Mouse (Mus musculus) thymus, postnatal 25 days (tissue): ENCODE measurements around the gene Osbp2.

Experiments
- DNase-seq: peaks from one replicate; pipeline ENCODE4 v3.0.0; 2022

Osbp2 gene

DNA sequence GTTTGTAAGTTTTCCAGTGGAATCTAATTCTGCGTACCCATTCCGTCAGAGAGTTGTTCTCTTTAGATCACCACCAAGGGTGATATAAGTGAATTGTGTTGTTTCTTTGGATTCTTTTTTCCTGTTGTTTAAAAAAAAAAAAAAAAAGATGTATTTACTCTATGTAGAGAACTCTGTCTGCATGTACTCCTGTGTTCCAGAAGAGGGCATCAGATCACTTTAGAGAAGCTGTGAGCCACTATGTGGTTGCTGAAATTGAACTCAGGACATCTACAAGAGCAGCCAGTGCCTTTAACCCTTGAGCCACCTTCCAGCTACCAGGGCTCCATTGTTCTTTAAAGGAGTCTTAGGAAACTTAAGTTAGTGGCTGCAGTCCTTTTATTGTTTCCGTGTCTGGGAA, 166.3 kb downstream of the Osbp2 start:
- DNase-seq: no peak

DNA sequence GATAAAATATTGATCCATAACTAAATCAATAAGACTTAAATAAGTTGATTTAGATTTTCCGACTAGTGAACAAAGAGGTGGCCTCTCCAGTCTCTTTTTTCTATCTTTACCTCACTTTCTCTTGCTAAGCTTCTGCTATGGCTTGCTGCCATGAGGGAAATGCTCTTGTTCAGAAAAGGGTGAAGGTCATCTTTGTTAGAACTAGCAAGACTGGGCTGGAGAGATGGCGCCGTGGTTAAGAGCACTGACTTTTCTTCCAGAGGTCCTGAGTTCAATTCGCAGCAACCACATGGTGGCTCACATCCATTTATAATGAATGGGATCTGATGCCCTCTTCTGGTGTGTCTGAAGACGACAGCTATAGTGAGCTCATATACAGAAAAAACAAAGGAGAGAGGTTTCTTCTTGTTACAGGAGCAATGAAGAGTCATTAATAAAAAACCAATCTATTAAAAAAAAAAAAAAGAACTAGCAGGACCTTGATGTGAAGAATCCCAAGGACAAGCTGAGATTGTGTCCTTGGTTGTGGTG, 167.6 kb downstream of the Osbp2 start:
- no peak for DNase-seq

DNA sequence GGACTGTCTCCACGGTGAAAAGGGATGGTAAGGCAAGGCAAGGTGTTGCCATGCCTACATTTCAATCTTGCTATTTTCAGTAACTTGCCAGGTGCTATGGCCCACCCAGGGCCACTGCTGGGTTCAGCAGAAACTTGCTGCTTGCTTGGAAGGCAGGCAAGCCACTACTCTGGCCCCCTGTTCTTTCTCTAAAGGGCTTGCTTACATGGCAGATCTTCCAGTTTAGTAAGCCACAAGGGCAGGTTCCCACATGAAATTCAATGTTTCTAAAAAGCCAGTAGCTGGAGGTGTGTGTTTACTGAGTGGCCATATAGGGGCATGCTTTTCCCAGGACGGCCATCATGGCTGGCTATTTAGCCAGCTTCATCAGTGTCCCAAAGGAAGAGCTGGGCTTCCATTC, 172.0 kb downstream of the Osbp2 start:
- no peak for DNase-seq

DNA sequence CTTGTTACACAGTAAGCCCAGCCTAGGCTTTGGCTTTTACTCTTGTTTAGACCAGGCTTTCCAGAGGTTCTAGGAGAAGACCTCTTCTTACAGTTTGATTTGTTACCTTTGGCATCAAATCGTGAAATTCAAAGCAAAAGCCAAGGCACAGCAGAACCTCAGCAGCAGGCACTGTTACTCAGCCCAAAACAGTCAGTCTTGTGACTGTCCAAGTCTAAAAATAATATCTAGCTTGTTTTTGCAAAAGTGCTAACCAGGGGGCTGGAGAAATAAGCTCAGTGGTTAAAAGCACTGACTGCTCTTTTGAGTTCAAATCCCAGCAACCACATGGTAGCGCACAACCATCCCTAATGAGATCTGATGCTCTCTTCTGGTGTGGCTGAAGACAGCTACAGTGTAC, 176.8 kb downstream of the Osbp2 start:
- no peak for DNase-seq

DNA sequence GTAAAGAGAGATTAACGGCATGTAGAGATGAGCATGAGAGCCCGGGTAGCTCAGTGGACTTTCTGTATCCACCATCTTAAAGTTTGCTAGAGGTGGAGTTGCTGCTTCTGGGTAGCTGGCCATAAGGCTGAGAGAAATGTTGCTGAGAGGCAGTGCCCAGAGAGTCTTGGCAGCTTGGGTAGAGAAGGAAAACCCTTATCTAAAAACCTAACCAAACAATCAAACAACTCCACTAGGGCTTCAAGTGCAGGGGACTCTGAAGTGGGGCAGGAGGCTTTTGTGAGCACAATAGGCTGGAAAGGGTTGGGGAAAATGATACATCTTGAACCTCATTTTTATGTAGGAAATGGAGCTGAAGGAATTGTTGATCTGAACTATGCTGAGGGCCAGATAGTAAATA, 177.4 kb downstream of the Osbp2 start:
- no peak for DNase-seq

DNA sequence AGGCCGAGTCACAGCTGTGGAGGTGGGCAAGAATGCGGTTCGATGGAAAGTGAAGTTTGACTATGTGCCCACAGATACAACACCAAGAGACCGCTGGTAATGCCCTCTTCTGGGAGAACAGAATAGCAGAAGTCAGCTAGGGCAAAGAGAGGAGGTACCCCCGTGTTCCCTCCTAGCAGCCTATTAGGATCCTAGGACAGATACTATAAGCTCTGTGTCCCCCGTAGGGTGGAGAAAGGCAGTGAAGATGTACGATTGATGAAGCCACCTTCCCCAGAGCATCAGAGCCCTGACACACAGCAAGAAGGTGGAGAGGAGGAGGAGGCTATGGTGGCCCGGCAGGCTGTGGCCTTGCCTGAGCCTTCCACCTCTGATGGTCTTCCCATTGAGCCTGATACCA, 178.3 kb downstream of the Osbp2 start:
- DNase-seq: no peak

DNA sequence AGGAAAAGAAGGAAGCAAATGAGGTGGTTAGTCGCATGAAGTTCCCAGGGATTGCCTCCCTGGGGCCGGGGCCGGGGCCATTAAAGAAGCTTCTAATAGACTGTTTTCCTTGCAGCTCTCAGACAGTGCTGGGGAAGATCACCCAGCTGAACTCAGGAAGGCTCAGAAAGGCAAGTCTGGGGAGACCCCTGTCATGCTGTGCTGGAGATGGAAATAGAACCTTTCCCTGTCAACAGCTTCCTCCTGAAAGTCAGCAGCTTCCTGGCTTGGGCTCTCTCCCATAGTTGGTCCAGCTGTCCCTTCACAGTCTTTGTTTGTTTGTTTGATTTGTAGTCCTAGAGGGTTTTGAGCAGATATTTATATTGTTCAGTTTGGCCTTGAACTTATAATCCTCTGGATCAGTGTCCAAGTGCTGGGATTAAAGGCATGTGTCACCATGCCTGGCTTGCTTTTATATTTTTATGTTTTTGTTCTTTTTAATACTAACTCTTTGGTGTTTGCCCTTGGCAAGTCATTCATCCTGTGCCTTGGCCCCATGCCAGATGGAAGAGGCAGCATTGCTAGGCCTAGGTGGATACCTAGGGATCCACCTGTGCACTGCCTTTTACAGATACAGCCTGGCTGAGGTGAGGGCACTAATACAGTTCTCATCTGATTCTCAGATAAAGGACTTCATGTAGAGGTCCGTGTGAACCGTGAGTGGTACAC, 178.8 kb downstream of the Osbp2 start:
- no peak for DNase-seq

DNA sequence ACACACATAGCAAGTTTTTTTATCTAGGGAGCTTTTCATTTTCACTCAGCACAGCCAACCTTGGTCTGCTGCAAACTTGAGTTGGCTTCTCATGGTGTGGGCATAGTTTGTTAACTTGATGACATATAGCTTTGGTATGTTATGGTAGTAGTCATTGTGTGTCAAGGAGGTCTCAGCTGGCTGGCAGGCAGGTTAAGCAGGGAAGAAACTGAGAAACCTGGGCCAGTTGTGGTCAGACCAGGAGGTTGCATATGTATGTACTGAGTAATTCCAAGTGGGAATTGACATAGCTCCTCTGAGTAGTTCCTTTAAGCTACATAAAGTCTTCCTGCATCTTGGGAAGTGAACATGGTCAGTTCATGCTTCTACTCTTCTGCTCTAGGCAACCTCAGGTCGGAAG, 179.5 kb downstream of the Osbp2 start:
- DNase-seq: no peak

DNA sequence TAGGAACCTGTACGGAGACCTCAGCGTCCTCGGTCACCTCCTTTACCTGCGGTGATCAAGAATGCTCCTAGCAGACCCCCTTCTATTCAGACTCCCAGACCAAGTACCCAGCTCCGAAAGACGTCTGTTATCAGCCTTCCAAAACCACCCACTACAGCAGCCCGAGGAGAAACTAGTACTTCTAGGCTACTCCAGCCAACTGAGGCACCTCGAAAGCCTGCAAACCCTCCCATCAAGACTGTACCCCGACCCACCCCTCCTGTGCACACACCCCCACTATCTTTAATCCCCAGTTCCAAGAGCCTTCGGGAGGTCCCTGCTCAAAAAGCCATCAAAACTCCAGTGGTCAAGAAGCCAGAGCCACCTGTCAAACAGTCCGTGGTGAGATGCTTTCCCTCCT, 180.0 kb downstream of the Osbp2 start:
- no peak for DNase-seq

DNA sequence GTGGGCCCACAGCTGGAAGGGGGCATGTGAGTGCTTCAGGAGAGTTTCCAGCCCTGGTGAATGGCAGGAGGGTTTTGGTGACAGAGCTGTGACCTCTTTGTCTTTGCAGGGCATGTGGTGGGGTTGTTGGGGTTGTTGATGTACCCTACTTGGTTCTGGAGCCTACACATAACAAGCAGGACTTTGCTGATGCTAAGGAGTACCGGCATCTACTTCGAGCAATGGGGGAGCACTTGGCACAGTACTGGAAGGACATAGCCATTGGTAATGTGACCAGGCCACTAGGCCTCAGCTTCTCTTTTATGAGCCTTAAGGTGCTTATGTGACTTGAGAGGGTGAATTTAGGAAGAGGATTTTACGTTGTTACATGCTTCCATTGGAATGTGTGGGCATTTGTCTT, 183.9 kb downstream of the Osbp2 start:
- no peak for DNase-seq

DNA sequence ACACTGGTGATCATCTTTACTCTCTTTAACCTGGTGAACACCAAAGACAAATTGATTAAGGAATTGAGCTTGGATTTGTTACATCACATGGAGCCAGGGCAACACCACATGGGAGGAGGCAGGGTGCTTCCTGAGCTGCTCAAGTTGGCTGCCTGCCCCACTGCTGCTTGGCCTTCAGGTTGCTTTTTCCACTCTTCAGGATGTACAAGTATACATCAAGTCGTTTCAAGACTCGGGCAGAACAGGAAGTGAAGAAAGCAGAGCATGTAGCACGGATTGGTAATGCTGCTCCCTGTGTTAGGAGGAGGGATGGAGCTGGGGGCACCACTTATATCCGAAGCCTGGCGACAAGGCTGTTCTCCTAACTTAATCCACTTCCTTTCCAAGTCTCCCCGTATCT, 186.5 kb downstream of the Osbp2 start:
- DNase-seq: no peak

DNA sequence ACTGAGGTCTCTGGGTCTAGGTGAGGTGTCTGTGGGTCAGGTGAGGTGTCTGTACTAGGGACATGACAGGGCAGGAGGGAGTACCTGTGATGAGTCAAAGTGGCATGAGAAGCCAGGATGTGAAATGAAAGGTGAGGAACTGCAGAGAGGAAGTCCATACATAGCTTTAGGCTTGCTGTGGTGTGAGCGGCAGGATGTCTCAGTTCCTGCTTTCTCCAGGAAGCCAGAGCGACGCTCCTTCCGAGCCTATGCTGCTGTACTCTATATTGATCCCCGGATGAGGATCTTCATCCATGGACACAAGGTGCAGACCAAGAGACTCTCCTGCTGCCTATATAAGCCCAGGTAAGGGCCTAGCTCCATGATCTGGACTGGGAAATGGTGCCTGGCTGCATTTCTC, 187.3 kb downstream of the Osbp2 start:
- DNase-seq: no peak

DNA sequence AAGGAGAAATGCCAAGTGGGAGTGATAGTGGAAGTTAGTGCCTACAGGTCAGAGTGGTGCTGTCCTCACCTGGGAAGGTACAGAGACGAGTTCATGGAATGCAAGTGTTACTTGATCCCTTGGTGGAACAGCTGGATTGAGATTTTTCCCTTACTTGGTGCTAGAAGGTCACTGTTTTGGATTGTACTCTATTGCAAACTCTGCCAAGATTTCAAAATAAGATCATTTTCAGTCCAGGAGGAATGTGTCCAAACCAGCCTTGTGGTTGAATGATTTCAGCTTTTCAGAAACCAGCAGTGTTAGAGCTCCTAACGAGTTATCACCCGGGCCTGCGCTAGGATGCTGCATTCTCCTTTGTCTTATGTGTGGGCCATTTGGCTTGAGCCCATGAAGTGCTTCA, 189.2 kb downstream of the Osbp2 start:
- DNase-seq: no peak

DNA sequence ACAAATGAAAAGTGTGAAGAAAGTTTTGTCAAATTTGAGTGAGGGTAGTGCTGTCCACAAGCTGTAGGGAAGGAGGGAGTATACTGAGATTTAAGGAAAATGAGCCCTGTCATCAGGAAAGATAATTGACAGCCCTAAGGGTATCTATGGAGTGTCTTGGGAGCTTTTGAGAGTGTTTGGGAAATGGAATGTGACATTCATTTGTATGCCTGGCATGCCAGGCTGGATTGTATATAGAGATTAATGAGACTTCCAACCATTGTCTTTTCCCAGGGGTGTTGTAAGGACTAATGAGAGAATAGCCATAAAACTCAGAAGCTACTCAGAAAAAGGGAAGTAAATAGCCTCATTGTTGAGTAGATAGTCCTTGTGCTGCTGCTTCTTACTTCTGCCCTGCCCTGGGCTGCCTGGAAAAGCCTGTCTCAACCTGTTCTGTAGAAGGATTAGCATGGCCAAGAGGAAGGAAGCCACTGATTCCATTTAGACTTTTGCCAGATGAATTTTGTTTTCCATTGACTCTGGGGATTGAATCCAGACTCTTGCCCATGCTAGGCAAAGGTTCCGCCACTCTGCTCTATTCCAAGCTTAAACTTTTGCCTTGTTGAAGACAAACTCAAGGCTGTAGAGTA, 192.6 kb downstream of the Osbp2 start:
- no peak for DNase-seq

DNA sequence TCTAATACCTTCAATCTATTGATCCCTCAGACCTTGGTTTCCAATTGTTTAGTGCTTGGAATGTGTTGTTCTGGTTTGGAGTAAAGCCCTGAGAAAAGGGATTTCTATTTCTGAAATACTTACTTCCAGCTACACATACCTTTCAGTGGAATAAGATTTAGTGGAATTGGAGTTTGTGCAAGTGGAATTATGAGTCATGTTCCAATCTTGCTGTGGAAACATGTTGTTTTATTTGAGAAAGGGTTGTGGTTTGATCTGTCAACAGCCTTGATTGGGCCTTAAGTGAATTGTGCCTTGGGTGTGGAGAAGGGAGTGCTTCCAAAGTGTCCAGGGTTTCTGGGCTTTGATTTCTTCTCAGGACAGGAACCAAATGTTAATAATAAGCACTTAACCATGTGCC, 193.9 kb downstream of the Osbp2 start:
- DNase-seq: no peak

DNA sequence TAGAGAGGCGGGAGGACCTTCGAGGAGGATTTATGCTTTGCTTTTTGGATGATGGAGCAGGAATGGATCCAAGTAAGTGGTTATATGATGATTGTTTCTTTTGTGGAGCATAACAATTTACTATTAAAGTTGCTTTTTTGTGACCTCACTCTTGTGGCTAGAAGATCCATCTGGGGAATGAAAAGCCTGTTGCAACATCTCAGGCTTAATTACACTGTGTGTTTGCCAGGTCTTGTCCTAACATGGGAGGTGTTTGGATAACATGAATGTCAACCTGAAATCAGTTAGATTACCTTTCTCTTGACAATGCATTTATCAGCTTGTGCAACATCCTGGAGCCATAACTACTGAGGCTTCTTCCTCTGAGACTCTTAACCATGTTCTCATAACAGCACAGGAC, 194.9 kb downstream of the Osbp2 start:
- DNase-seq: no peak

DNA sequence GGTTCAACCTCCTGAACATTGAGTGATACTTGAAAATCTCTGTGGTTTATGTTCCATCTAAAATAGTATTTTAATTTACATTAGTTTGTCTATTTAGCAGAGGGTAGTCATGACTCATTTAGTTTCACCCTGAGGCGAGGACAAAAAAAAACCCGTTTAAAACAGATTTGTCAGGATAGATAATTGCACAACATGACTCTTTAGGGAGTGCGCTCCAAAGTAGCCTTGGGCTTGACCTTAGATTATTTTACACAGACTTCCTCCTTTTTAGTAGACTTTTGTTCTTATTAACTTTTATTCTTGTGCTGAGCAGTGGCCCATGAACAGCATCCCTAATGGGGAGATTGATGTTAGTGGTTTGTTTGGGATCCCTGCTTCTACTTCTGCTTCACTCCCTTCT, 196.2 kb downstream of the Osbp2 start:
- DNase-seq: no peak

DNA sequence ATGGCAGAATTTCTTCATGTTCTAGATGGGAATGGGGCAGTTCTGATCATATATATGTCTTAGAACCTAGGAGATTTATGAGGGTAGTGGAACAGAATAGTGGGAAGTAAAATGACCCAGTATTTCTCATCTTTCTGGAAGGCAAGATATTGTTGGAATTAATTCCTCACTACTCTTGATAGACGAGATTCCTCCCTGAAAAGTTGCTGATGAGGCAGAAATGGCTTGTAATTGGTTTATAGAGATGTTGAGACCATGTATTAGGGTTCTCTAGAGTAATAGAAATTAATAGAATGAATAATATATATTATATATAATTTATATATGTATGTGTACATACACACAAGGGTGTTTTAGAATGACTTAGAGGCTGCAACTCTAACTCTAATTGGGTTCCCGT, 201.7 kb downstream of the Osbp2 start:
- DNase-seq: no peak
